Mouse (Mus musculus) hindbrain, embryonic 12.5 days (tissue): ENCODE results near the gene Cdc42bpg. TPM values are rescaled to one million over a fixed set of nuclear protein-coding genes. Genes with fewer than 3 reads are reported as not detected.

Source experiments
- ATAC-seq: fragments of 200-750 bp; cut with Nextera tagmentation; 2 replicates; pipeline ENCODE4 v1.8.0; 2017; ENCODE audit warnings: moderate TSS enrichment; ENCODE audit not compliant: low FRiP score
- H3K27ac ChIP-seq: fragments of 300-500 bp; sonication (generic); 2 replicates; pipeline ENCODE4 v1.5.1; 2016; ENCODE audit warnings: mild to moderate bottlenecking
- H3K27me3 ChIP-seq: fragments of 300-500 bp; sonication (generic); 2 replicates; pipeline ENCODE4 v1.6.1; 2016; ENCODE audit warnings: mild to moderate bottlenecking
- H3K36me3 ChIP-seq: fragments of 300-500 bp; sonication (generic); 2 replicates; pipeline ENCODE4 v1.6.1; 2016; ENCODE audit warnings: mild to moderate bottlenecking
- H3K4me1 ChIP-seq: fragments of 300-500 bp; sonication (generic); 2 replicates; pipeline ENCODE4 v1.6.1; 2016
- H3K4me2 ChIP-seq: fragments of 300-500 bp; sonication (generic); replicated peaks from 2 replicates; pipeline ENCODE4 v1.6.1; 2016; ENCODE audit warnings: mild to moderate bottlenecking
- H3K4me3 ChIP-seq: fragments of 300-500 bp; sonication (generic); 2 replicates; pipeline ENCODE4 v1.5.1; 2016; ENCODE audit warnings: mild to moderate bottlenecking
- H3K9ac ChIP-seq: fragments of 300-500 bp; sonication (generic); 2 replicates; pipeline ENCODE4 v1.6.1; 2016; ENCODE audit warnings: mild to moderate bottlenecking, moderate library complexity
- H3K9me3 ChIP-seq: fragments of 300-500 bp; sonication (generic); replicated peaks from 2 replicates; pipeline ENCODE4 v1.6.1; 2016; ENCODE audit warnings: mild to moderate bottlenecking
- WGBS: fragments of 180-500 bp; shearing (Covaris S2); methylation state at CpG from one replicate; pipeline ENCODE4 v1.1.7; 2016; 5-methylcytosine and 5-hydroxymethylcytosine counted together
- polyA plus RNA-seq: library from polyadenylated mRNA; unstranded; fragments of >200 nt; fragmentation: Nextera tagmentation; extraction: Ambion mirVana; gene quantifications from 2 replicates; pipeline ENCODE4 v1.2.1, GENCODE M21; 2016

Gene Cdc42bpg
- polyA plus RNA-seq, 1 experiment from 2014 or later, result 0.61 TPM

- Histone ChIP-seq H3K9me3 (no peaks in the 10 kb centered on the region), H3K4me2 (peak overlapping the region; percentile 78), H3K27me3 (no peaks in the 10 kb centered on the region), H3K27ac (no peak overlapping the region), H3K36me3 (peaks cover 40% of the 10 kb centered on the region), H3K9ac (peak overlapping the region; percentile 82), H3K4me3 (peak overlapping the region; percentile 88), H3K4me1 (peaks cover 39% of the 10 kb centered on the region)
- no peak for ATAC-seq
- 47% methylated on average over 6 of the region's 6 CpGs for WGBS
Observed at GRCm38 (mm10) chr19:6278439-6279073, 27.7 kb upstream of the Cdc42bpg start.

GRCm38 (mm10) chr19:6279481-6280144, 26.6 kb upstream of the Cdc42bpg start:
- peak overlapping the region; percentile 14; the same call in 1 of the 2 replicates for H3K4me3 ChIP-seq
- H3K36me3 ChIP-seq, result peaks cover 51% of the 10 kb centered on the region
- WGBS, result 90% methylated on average over 6 of the region's 6 CpGs
- H3K27ac ChIP-seq, result no peak overlapping the region
- H3K9me3 ChIP-seq, result no peaks in the 10 kb centered on the region
- H3K27me3 ChIP-seq, result no peaks in the 10 kb centered on the region
- H3K4me1 ChIP-seq, result peaks cover 39% of the 10 kb centered on the region
- H3K4me2 ChIP-seq, result peak overlapping the region; percentile 78
- no peak for ATAC-seq
- H3K9ac ChIP-seq, result peak overlapping the region; percentile 82; the same call in 1 of the 2 replicates

GRCm38 (mm10) chr19:6280554-6280953, 25.7 kb upstream of the Cdc42bpg start:
- H3K27ac ChIP-seq, result no peak overlapping the region
- H3K9me3 ChIP-seq, result no peaks in the 10 kb centered on the region
- H3K4me1 ChIP-seq, result peaks cover 34% of the 10 kb centered on the region
- no peaks in the 10 kb centered on the region for H3K27me3 ChIP-seq
- H3K4me3 ChIP-seq, result no peak overlapping the region
- H3K4me2 ChIP-seq, result no peak overlapping the region
- WGBS, result 87% methylated on average over 7 of the region's 7 CpGs
- peaks cover 60% of the 10 kb centered on the region for H3K36me3 ChIP-seq
- ATAC-seq, result no peak
- H3K9ac ChIP-seq, result no peak overlapping the region

GRCm38 (mm10) chr19:6281122-6282020, 24.9 kb upstream of the Cdc42bpg start:
- no peak overlapping the region for H3K4me3 ChIP-seq
- peaks cover 67% of the 10 kb centered on the region for H3K36me3 ChIP-seq
- no peak overlapping the region for H3K9ac ChIP-seq
- peaks cover 31% of the 10 kb centered on the region for H3K4me1 ChIP-seq
- H3K27ac ChIP-seq, result no peak overlapping the region
- no peaks in the 10 kb centered on the region for H3K9me3 ChIP-seq
- 90% methylated on average over 14 of the region's 14 CpGs for WGBS
- no peak for ATAC-seq
- no peak overlapping the region for H3K4me2 ChIP-seq
- no peaks in the 10 kb centered on the region for H3K27me3 ChIP-seq

- peaks cover 30% of the 10 kb centered on the region for H3K4me1 ChIP-seq
- ATAC-seq, result no peak
- H3K4me3 ChIP-seq, result no peak overlapping the region
- H3K9me3 ChIP-seq, result no peaks in the 10 kb centered on the region
- no peak overlapping the region for H3K4me2 ChIP-seq
- no peak overlapping the region for H3K27ac ChIP-seq
- H3K27me3 ChIP-seq, result no peaks in the 10 kb centered on the region
- H3K36me3 ChIP-seq, result peaks cover 78% of the 10 kb centered on the region
- no peak overlapping the region for H3K9ac ChIP-seq
- 94% methylated on average over 5 of the region's 5 CpGs for WGBS
Observed at GRCm38 (mm10) chr19:6283001-6283400, 23.3 kb upstream of the Cdc42bpg start.

GRCm38 (mm10) chr19:6284502-6284901, 21.8 kb upstream of the Cdc42bpg start:
- Histone ChIP-seq H3K9me3 (no peaks in the 10 kb centered on the region), H3K36me3 (peaks cover 77% of the 10 kb centered on the region), H3K27ac (no peak overlapping the region), H3K4me2 (no peak overlapping the region), H3K27me3 (no peaks in the 10 kb centered on the region), H3K9ac (no peak overlapping the region), H3K4me3 (no peak overlapping the region), H3K4me1 (peaks cover 15% of the 10 kb centered on the region)
- 87% methylated on average over 12 of the region's 12 CpGs for WGBS
- no peak for ATAC-seq

GRCm38 (mm10) chr19:6285226-6285625, 21.0 kb upstream of the Cdc42bpg start:
- WGBS, result 83% methylated on average over 8 of the region's 8 CpGs
- H3K27me3 ChIP-seq, result no peaks in the 10 kb centered on the region
- no peak for ATAC-seq
- H3K27ac ChIP-seq, result no peak overlapping the region
- H3K4me2 ChIP-seq, result no peak overlapping the region
- no peak overlapping the region for H3K9ac ChIP-seq
- 0 out of 2 replicates have a peak, but pooled peaks cover 7% of the 10 kb centered on the region for H3K4me1 ChIP-seq
- no peak overlapping the region for H3K4me3 ChIP-seq
- peaks cover 77% of the 10 kb centered on the region for H3K36me3 ChIP-seq
- no peaks in the 10 kb centered on the region for H3K9me3 ChIP-seq

- 77% methylated on average over 7 of the region's 7 CpGs for WGBS
- no peak overlapping the region for H3K4me3 ChIP-seq
- H3K4me2 ChIP-seq, result no peak overlapping the region
- no peaks in the 10 kb centered on the region for H3K27me3 ChIP-seq
- no peak overlapping the region for H3K9ac ChIP-seq
- H3K36me3 ChIP-seq, result peaks cover 71% of the 10 kb centered on the region
- H3K27ac ChIP-seq, result no peak overlapping the region
- no peaks in the 10 kb centered on the region for H3K9me3 ChIP-seq
- no peak for ATAC-seq
- H3K4me1 ChIP-seq, result 0 out of 2 replicates have a peak, but pooled peaks cover 5% of the 10 kb centered on the region
Observed at GRCm38 (mm10) chr19:6285632-6286433, 20.4 kb upstream of the Cdc42bpg start.

GRCm38 (mm10) chr19:6286434-6287401, 19.5 kb upstream of the Cdc42bpg start:
- ATAC-seq, result no peak
- H3K4me1 ChIP-seq, result 0 out of 2 replicates have a peak, but pooled peaks cover 5% of the 10 kb centered on the region
- H3K36me3 ChIP-seq, result peaks cover 63% of the 10 kb centered on the region
- H3K9me3 ChIP-seq, result no peaks in the 10 kb centered on the region
- no peak overlapping the region for H3K27ac ChIP-seq
- 91% methylated on average over 19 of the region's 19 CpGs for WGBS
- no peak overlapping the region for H3K4me2 ChIP-seq
- no peaks in the 10 kb centered on the region for H3K27me3 ChIP-seq
- H3K4me3 ChIP-seq, result no peak overlapping the region
- H3K9ac ChIP-seq, result no peak overlapping the region

- 0 out of 2 replicates have a peak, but pooled peaks cover 5% of the 10 kb centered on the region for H3K4me1 ChIP-seq
- H3K4me2 ChIP-seq, result no peak overlapping the region
- H3K9me3 ChIP-seq, result no peaks in the 10 kb centered on the region
- peaks cover 59% of the 10 kb centered on the region for H3K36me3 ChIP-seq
- H3K27me3 ChIP-seq, result no peaks in the 10 kb centered on the region
- no peak overlapping the region for H3K27ac ChIP-seq
- H3K4me3 ChIP-seq, result no peak overlapping the region
- 72% methylated on average over 13 of the region's 13 CpGs for WGBS
- H3K9ac ChIP-seq, result no peak overlapping the region
- no peak for ATAC-seq
Observed at GRCm38 (mm10) chr19:6288236-6288894, 17.9 kb upstream of the Cdc42bpg start.
